Mouse (Mus musculus) adrenal gland, postnatal 14 days (tissue): ENCODE data around the gene Gm21783. TPM values are rescaled to one million over a fixed set of nuclear protein-coding genes. Genes with fewer than 3 reads are reported as not detected.
"Not testable (repeated sequence)": the region's sequence is repeated elsewhere in the genome, so short reads cannot be mapped to it uniquely, and the experiment has no call there.

ENCODE experiments used
- DNase-seq: peaks from one replicate; pipeline ENCODE4 v3.0.0; 2021; ENCODE audit warnings: mixed read lengths
- long read RNA-seq, 2 experiments: library from polyadenylated mRNA; stranded (forward); transcript quantifications; one replicate each; pipeline ENCODE4 v2.0.0; 2021
- total RNA-seq: library from RNA; stranded (reverse); gene quantifications from 2 replicates; pipeline ENCODE4 v1.2.3, GENCODE M21; 2021

The Gm21783 gene
- total RNA-seq, result not detected in 2 replicates
- long read RNA-seq, experiment 1, result 0 reads
- long read RNA-seq, experiment 2, result 0 reads

DNA sequence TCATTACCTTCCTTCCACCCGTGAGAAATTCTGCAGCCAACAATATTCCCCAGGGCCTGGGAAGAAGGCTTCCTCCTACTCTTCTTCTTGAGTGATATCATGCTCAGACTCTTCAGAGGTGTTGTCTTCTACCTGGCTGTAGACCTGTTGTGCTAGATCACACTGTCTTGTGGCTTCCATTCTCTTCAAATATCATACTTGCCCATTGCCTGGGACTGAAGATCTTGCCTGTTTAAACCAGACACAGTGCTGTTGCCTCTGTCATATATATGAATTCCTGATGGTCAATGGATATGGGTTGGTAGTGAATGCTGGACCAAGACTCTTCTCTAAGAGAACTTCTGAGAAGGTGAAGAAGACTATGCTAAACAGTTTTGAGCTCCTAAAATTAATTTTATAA is at the start of gene Gm21783:
Gm21783 (minus strand) TSS at position 101 of the 400 bp plus-strand sequence.
- not testable (repeated sequence) for DNase-seq
